ENCODE assay signal across 16 mouse cellular contexts in the genomic region with DNA sequence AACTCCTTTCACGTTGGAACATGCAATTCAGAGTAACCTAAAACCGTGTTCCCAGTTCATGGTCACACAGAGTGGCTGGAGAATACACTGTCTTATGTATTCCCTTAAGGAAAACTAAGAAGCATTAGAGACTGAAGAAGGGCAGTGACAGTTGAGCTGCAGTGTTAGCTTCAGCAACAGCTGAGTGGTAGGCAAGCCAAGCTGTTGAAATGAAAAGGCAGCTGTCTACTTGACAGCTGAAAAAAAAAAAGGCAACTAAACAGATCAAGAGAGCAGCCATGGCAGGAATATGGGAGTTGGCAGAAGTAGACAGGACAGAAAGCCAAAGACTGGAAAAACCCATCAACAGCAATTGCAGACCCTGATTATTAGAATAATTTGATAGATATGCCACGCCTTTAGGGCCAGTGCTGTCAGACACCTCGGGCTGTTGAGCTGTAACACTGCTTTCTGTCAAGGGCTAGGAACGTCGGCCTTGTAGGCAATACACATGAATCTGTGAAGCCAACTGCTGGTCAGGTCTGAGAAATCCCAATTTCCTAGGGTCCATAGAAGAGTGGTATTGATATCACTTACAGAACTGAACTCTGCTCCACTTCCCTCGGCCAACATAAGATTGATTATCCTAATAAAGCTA. TPM values are rescaled to one million over a fixed set of nuclear protein-coding genes. Genes with fewer than 3 reads are reported as not detected.
DNase-seq lines count a peak whose midpoint lies in the region; ATAC-seq and TF ChIP-seq lines count a peak whose summit lies in the region.
"Had no signal": no experiment of that assay in that cellular context is flagged by ENCODE, and none has a peak within 500 bp of the region (broad histone marks: within the 10 kb centered on the region; RNA-seq: fewer than 3 reads in every experiment).

No protein-coding gene starts in this region.

- TF ChIP-seq CTCF in forebrain, postnatal 0 days (IDR thresholded peaks at IDR 0.05; ENCODE audit: low read depth) = no peak

- H3K27ac ChIP-seq in forebrain, embryonic 14.5 days (ENCODE audit: low read depth, low read length) = peak overlapping the region; percentile 50
- no peak overlapping the region; the same call in 1 of the 2 replicates for H3K27ac ChIP-seq in forebrain, embryonic 12.5 days
- H3K27ac ChIP-seq in forebrain, postnatal 0 days (ENCODE audit: low read depth, low read length) = 0 out of 2 replicates have a peak overlapping the region, but pooled peaks have one; percentile 72
- H3K27ac ChIP-seq in hindbrain, embryonic 16.5 days (ENCODE audit: low read depth, low read length) = peak overlapping the region; percentile 78; the same call in 1 of the 2 replicates
- no peak overlapping the region for H3K27ac ChIP-seq in intestine, embryonic 16.5 days (ENCODE audit: low read length)
- H3K27ac ChIP-seq: intestine, embryonic 15.5 days had no signal

- H3K27me3 ChIP-seq in forebrain, embryonic 14.5 days (replicated peaks; ENCODE audit: control insufficient read depth, insufficient read depth, low read length) = no peaks in the 10 kb centered on the region
- no peaks in the 10 kb centered on the region for H3K27me3 ChIP-seq in forebrain, embryonic 12.5 days
- H3K27me3 ChIP-seq in forebrain, postnatal 0 days (ENCODE audit: insufficient read depth, low read length) = no peaks in the 10 kb centered on the region
- H3K27me3 ChIP-seq in hindbrain, embryonic 16.5 days (replicated peaks; ENCODE audit: control insufficient read depth, insufficient read depth, low read length) = no peaks in the 10 kb centered on the region
- H3K27me3 ChIP-seq in intestine, embryonic 16.5 days (replicated peaks; ENCODE audit: control insufficient read depth, insufficient read depth, low read length) = no peaks in the 10 kb centered on the region
- H3K27me3 ChIP-seq: intestine, embryonic 15.5 days had no signal

- no peaks in the 10 kb centered on the region for H3K36me3 ChIP-seq in forebrain, embryonic 14.5 days (ENCODE audit: control insufficient read depth, insufficient read depth, low read length)
- no peaks in the 10 kb centered on the region for H3K36me3 ChIP-seq in forebrain, embryonic 12.5 days (replicated peaks)
- no peaks in the 10 kb centered on the region for H3K36me3 ChIP-seq in forebrain, postnatal 0 days (ENCODE audit: insufficient read depth)
- no peaks in the 10 kb centered on the region for H3K36me3 ChIP-seq in hindbrain, embryonic 16.5 days (ENCODE audit: control insufficient read depth, insufficient read depth, low read length)
- H3K36me3 ChIP-seq in intestine, embryonic 16.5 days (ENCODE audit: control insufficient read depth, insufficient read depth, low read length) = no peaks in the 10 kb centered on the region
- H3K36me3 ChIP-seq: intestine, embryonic 15.5 days had no signal

- no peak for ATAC-seq in forebrain, embryonic 14.5 days
- no peak for ATAC-seq in forebrain, embryonic 12.5 days (ENCODE audit: low FRiP score)
- ATAC-seq in forebrain, postnatal 0 days = no peak
- no peak for ATAC-seq in hindbrain, embryonic 16.5 days
- no peak for ATAC-seq in intestine, embryonic 16.5 days
- ATAC-seq: activated CD4-positive, CD25-positive, alpha-beta regulatory T cell, adult 4 months; intestine, embryonic 15.5 days had no signal

- no peak for DNase-seq in forebrain, embryonic 14.5 days (ENCODE audit: low spot score)
- peak; percentile 9 for DNase-seq in layer of hippocampus, adult 11-12 months (ENCODE audit: low spot score)
- DNase-seq in layer of hippocampus, postnatal 25 days (ENCODE audit: extremely low spot score in 1 of 2, low spot score in 1 of 2) = no peak
- DNase-seq in forebrain, postnatal 0 days = peak; percentile 20
- DNase-seq in kidney, postnatal 36 days = no peak
- DNase-seq: cerebellum, adult 2 months; kidney, postnatal 4 days; right cerebral cortex, adult 18-20 months; thymus, postnatal 36 days had no signal

- no peaks in the 10 kb centered on the region for H3K9me3 ChIP-seq in forebrain, embryonic 14.5 days (replicated peaks; ENCODE audit: control insufficient read depth, low read length)
- H3K9me3 ChIP-seq in forebrain, embryonic 12.5 days = no peaks in the 10 kb centered on the region
- H3K9me3 ChIP-seq in forebrain, postnatal 0 days (ENCODE audit: low read length) = no peaks in the 10 kb centered on the region
- no peaks in the 10 kb centered on the region for H3K9me3 ChIP-seq in hindbrain, embryonic 16.5 days (ENCODE audit: control insufficient read depth, low read length)
- no peaks in the 10 kb centered on the region for H3K9me3 ChIP-seq in intestine, embryonic 16.5 days (ENCODE audit: control insufficient read depth, low read length)
- H3K9me3 ChIP-seq: intestine, embryonic 15.5 days had no signal

- whole genome bisulfite sequencing in forebrain, embryonic 14.5 days = 82% methylated on average over 7 of the region's 7 CpGs
- 86% methylated on average over 7 of the region's 7 CpGs for WGBS in forebrain, embryonic 12.5 days
- 70% methylated on average over 7 of the region's 7 CpGs for WGBS in forebrain, postnatal 0 days
- 82% methylated on average over 7 of the region's 7 CpGs for WGBS in hindbrain, embryonic 16.5 days
- WGBS in intestine, embryonic 16.5 days = 78% methylated on average over 7 of the region's 7 CpGs

- no peaks in the 10 kb centered on the region for H3K4me1 ChIP-seq in forebrain, embryonic 14.5 days (ENCODE audit: control insufficient read depth, insufficient read depth, low read length)
- peaks cover 8% of the 10 kb centered on the region; the same call in 1 of the 2 replicates for H3K4me1 ChIP-seq in forebrain, embryonic 12.5 days
- H3K4me1 ChIP-seq in forebrain, postnatal 0 days (ENCODE audit: insufficient read depth) = peaks cover 4% of the 10 kb centered on the region; the same call in 1 of the 2 replicates
- H3K4me1 ChIP-seq in hindbrain, embryonic 16.5 days (ENCODE audit: control insufficient read depth, insufficient read depth, low read depth, low read length) = peaks cover 2% of the 10 kb centered on the region; the same call in 1 of the 2 replicates
- H3K4me1 ChIP-seq in intestine, embryonic 16.5 days (ENCODE audit: control insufficient read depth, insufficient read depth, low read length) = no peaks in the 10 kb centered on the region
- H3K4me1 ChIP-seq: intestine, embryonic 15.5 days had no signal

- no peak overlapping the region for H3K4me3 ChIP-seq in forebrain, embryonic 14.5 days (ENCODE audit: low read depth, low read length)
- no peak overlapping the region for H3K4me3 ChIP-seq in forebrain, embryonic 12.5 days (replicated peaks)
- H3K4me3 ChIP-seq in forebrain, postnatal 0 days (ENCODE audit: low read depth, low read length) = no peak overlapping the region
- no peak overlapping the region for H3K4me3 ChIP-seq in hindbrain, embryonic 16.5 days (ENCODE audit: low read length)
- no peak overlapping the region for H3K4me3 ChIP-seq in intestine, embryonic 16.5 days (ENCODE audit: low read length)
- H3K4me3 ChIP-seq: intestine, embryonic 15.5 days had no signal

- no peak overlapping the region for H3K4me2 ChIP-seq in forebrain, embryonic 14.5 days (ENCODE audit: low read length)
- H3K4me2 ChIP-seq in forebrain, embryonic 12.5 days = no peak overlapping the region
- H3K4me2 ChIP-seq in forebrain, postnatal 0 days (ENCODE audit: low read depth) = no peak overlapping the region
- no peak overlapping the region for H3K4me2 ChIP-seq in hindbrain, embryonic 16.5 days (ENCODE audit: low read length)
- H3K4me2 ChIP-seq in intestine, embryonic 16.5 days (ENCODE audit: low read depth, low read length) = no peak overlapping the region
- H3K4me2 ChIP-seq: intestine, embryonic 15.5 days; liver, embryonic 11.5 days had no signal

- H3K9ac ChIP-seq in forebrain, embryonic 14.5 days (ENCODE audit: low read length) = no peak overlapping the region
- H3K9ac ChIP-seq in forebrain, embryonic 12.5 days = no peak overlapping the region
- H3K9ac ChIP-seq in forebrain, postnatal 0 days = no peak overlapping the region
- H3K9ac ChIP-seq in hindbrain, embryonic 16.5 days (ENCODE audit: low read depth, low read length) = no peak overlapping the region
- no peak overlapping the region for H3K9ac ChIP-seq in intestine, embryonic 16.5 days (ENCODE audit: low read depth, low read length)
- H3K9ac ChIP-seq: intestine, embryonic 15.5 days had no signal

RNA-seq across cellular contexts. Expression of gene Arxes2, which starts 34.9 kb away (rescaled TPM):
- polyA plus RNA-seq in forebrain, embryonic 14.5 days (2014; fragmentation: Nextera tagmentation; extraction: Ambion mirVana) = 206 and 225 TPM in 2 replicates
- polyA plus RNA-seq in forebrain, embryonic 12.5 days (2016; fragmentation: Nextera tagmentation; extraction: Ambion mirVana) = 143 and 148 TPM in 2 replicates
- 10 to 100 TPM; 64.8 to 76.9 TPM for total RNA-seq in layer of hippocampus, postnatal 25 days (2021)
- 179 and 211 TPM in 2 replicates for total RNA-seq in forebrain, postnatal 0 days (2014; rRNA removed)
- 235 and 280 TPM in 2 replicates for polyA plus RNA-seq in forebrain, postnatal 0 days (2015; fragmentation: Nextera tagmentation; extraction: Ambion mirVana)
- 271 and 305 TPM in 2 replicates for polyA plus RNA-seq in hindbrain, embryonic 16.5 days (2015; fragmentation: Nextera tagmentation; extraction: Ambion mirVana)
- 65.3 and 66.9 TPM in 2 replicates for polyA plus RNA-seq in intestine, embryonic 16.5 days (2015; fragmentation: Nextera tagmentation; extraction: Ambion mirVana)
- total RNA-seq: MEL had no signal

Comparison
In these comparisons a context has a peak if more than half of its experiments do, and no peak if none do; other contexts are left out.
1. DNase-seq: peak in layer of hippocampus, adult 11-12 months (single experiment) and forebrain, postnatal 0 days (single experiment); none in forebrain, embryonic 14.5 days (single experiment), layer of hippocampus, postnatal 25 days (0 of 2) and kidney, postnatal 36 days (0 of 2).
2. H3K27ac ChIP-seq: peak in forebrain, embryonic 14.5 days (single experiment), forebrain, postnatal 0 days (single experiment) and hindbrain, embryonic 16.5 days (single experiment); none in forebrain, embryonic 12.5 days (single experiment) and intestine, embryonic 16.5 days (single experiment).